ENCODE assay signal across 8 mouse cellular contexts in genomic region chr8:120374070-120374469, GRCm38 (mm10).
DNase-seq lines count a peak whose midpoint lies in the region; ATAC-seq and TF ChIP-seq lines count a peak whose summit lies in the region.

No protein-coding gene starts in this region.

- no peak for ATAC-seq in intestine, embryonic 14.5 days (replicated peaks; ENCODE audit: low FRiP score, low TSS enrichment, low read depth)
- ATAC-seq in intestine, postnatal 0 days, result no peak
- ATAC-seq in hindbrain, embryonic 15.5 days (ENCODE audit: low FRiP score, low read depth), result no peak
- ATAC-seq in midbrain, embryonic 14.5 days (ENCODE audit: low FRiP score, low TSS enrichment), result no peak

- H3K4me1 ChIP-seq in intestine, embryonic 14.5 days (replicated peaks; ENCODE audit: control insufficient read depth, insufficient read depth, low read length), result peaks cover 51% of the 10 kb centered on the region
- peaks cover 17% of the 10 kb centered on the region for H3K4me1 ChIP-seq in intestine, postnatal 0 days (replicated peaks; ENCODE audit: control insufficient read depth, insufficient read depth, low read length)
- peaks cover 98% of the 10 kb centered on the region for H3K4me1 ChIP-seq in embryonic facial prominence, embryonic 10.5 days
- H3K4me1 ChIP-seq in hindbrain, embryonic 15.5 days (replicated peaks), result peaks cover 59% of the 10 kb centered on the region
- H3K4me1 ChIP-seq in midbrain, embryonic 14.5 days (ENCODE audit: control insufficient read depth, insufficient read depth, low read length), result peaks cover 50% of the 10 kb centered on the region

- no peaks in the 10 kb centered on the region for H3K9me3 ChIP-seq in intestine, embryonic 14.5 days (ENCODE audit: control insufficient read depth, low read length)
- H3K9me3 ChIP-seq in intestine, postnatal 0 days (ENCODE audit: control insufficient read depth), result no peaks in the 10 kb centered on the region
- H3K9me3 ChIP-seq in embryonic facial prominence, embryonic 10.5 days, result no peaks in the 10 kb centered on the region
- H3K9me3 ChIP-seq in hindbrain, embryonic 15.5 days, result no peaks in the 10 kb centered on the region
- no peaks in the 10 kb centered on the region for H3K9me3 ChIP-seq in midbrain, embryonic 14.5 days (ENCODE audit: control insufficient read depth, low read length)

- H3K4me2 ChIP-seq in intestine, embryonic 14.5 days (ENCODE audit: low read length), result no peak overlapping the region
- H3K4me2 ChIP-seq in intestine, postnatal 0 days (replicated peaks; ENCODE audit: low read depth), result no peak overlapping the region
- no peak overlapping the region for H3K4me2 ChIP-seq in hindbrain, embryonic 15.5 days
- H3K4me2 ChIP-seq in midbrain, embryonic 14.5 days (ENCODE audit: low read length), result no peak overlapping the region

- H3K4me3 ChIP-seq in intestine, embryonic 14.5 days (ENCODE audit: low read depth, low read length), result no peak overlapping the region
- H3K4me3 ChIP-seq in intestine, postnatal 0 days (ENCODE audit: low read depth, low read length), result no peak overlapping the region
- H3K4me3 ChIP-seq in embryonic facial prominence, embryonic 10.5 days, result 0 out of 2 replicates have a peak overlapping the region, but pooled peaks have one; percentile 14
- H3K4me3 ChIP-seq in hindbrain, embryonic 15.5 days, result no peak overlapping the region
- H3K4me3 ChIP-seq in midbrain, embryonic 14.5 days (replicated peaks; ENCODE audit: low read depth, low read length), result no peak overlapping the region

- WGBS in intestine, embryonic 14.5 days, result 50% methylated on average over 1 of the region's 1 CpGs
- 79% methylated on average over 1 of the region's 1 CpGs for WGBS in intestine, postnatal 0 days
- 80% methylated on average over 1 of the region's 1 CpGs for WGBS in embryonic facial prominence, embryonic 10.5 days
- 74% methylated on average over 1 of the region's 1 CpGs for WGBS in hindbrain, embryonic 15.5 days
- 100% methylated on average over 1 of the region's 1 CpGs for WGBS in midbrain, embryonic 14.5 days

- H3K27ac ChIP-seq in intestine, embryonic 14.5 days (ENCODE audit: low read depth), result peak overlapping the region; percentile 54
- H3K27ac ChIP-seq in intestine, postnatal 0 days (ENCODE audit: low read depth, low read length), result no peak overlapping the region
- H3K27ac ChIP-seq in embryonic facial prominence, embryonic 10.5 days (replicated peaks), result peak overlapping the region; percentile 78
- H3K27ac ChIP-seq in hindbrain, embryonic 15.5 days (replicated peaks), result peak overlapping the region; percentile 67
- H3K27ac ChIP-seq in midbrain, embryonic 14.5 days (replicated peaks; ENCODE audit: low read depth, low read length), result peak overlapping the region; percentile 46; the same call in 1 of the 2 replicates

- no peaks in the 10 kb centered on the region for H3K27me3 ChIP-seq in intestine, embryonic 14.5 days (replicated peaks; ENCODE audit: control insufficient read depth, insufficient read depth, low read length)
- no peaks in the 10 kb centered on the region for H3K27me3 ChIP-seq in intestine, postnatal 0 days (replicated peaks; ENCODE audit: control insufficient read depth, insufficient read depth, low read length)
- H3K27me3 ChIP-seq in embryonic facial prominence, embryonic 10.5 days (replicated peaks; ENCODE audit: low read depth, poor library complexity, severe bottlenecking), result peaks cover 13% of the 10 kb centered on the region
- no peaks in the 10 kb centered on the region for H3K27me3 ChIP-seq in hindbrain, embryonic 15.5 days
- H3K27me3 ChIP-seq in midbrain, embryonic 14.5 days (ENCODE audit: control insufficient read depth, insufficient read depth, low read length), result no peaks in the 10 kb centered on the region

- H3K36me3 ChIP-seq in intestine, embryonic 14.5 days (ENCODE audit: control insufficient read depth, insufficient read depth, low read length), result no peaks in the 10 kb centered on the region
- no peaks in the 10 kb centered on the region for H3K36me3 ChIP-seq in intestine, postnatal 0 days (ENCODE audit: control insufficient read depth, insufficient read depth)
- no peaks in the 10 kb centered on the region for H3K36me3 ChIP-seq in embryonic facial prominence, embryonic 10.5 days (replicated peaks)
- no peaks in the 10 kb centered on the region for H3K36me3 ChIP-seq in hindbrain, embryonic 15.5 days
- H3K36me3 ChIP-seq in midbrain, embryonic 14.5 days (ENCODE audit: control insufficient read depth, insufficient read depth, low read length), result no peaks in the 10 kb centered on the region

- no peak for TF ChIP-seq CTCF in intestine, postnatal 0 days (IDR thresholded peaks at IDR 0.05; ENCODE audit: low read depth)

- H3K9ac ChIP-seq in intestine, embryonic 14.5 days (ENCODE audit: low read length), result no peak overlapping the region
- no peak overlapping the region for H3K9ac ChIP-seq in intestine, postnatal 0 days (ENCODE audit: low read depth, low read length)
- H3K9ac ChIP-seq in hindbrain, embryonic 15.5 days, result no peak overlapping the region
- no peak overlapping the region for H3K9ac ChIP-seq in midbrain, embryonic 14.5 days (replicated peaks; ENCODE audit: low read length)

- no peak for DNase-seq in intestine, embryonic 14.5 days (ENCODE audit: low spot score)
- DNase-seq in embryonic facial prominence, embryonic 10.5 days (ENCODE audit: low spot score), result no peak
- no peak for DNase-seq in midbrain, embryonic 14.5 days
- DNase-seq in adrenal gland, adult 2 months, result no peak
- no peak for DNase-seq in ovary, postnatal 14 days (ENCODE audit: low spot score)
- DNase-seq in heart, postnatal 4 days, result no peak
